Mouse (Mus musculus) layer of hippocampus, postnatal 14 days (tissue): ENCODE data around the gene Mfap5. TPM values are rescaled to one million over a fixed set of nuclear protein-coding genes. Genes with fewer than 3 reads are reported as not detected.
A peak's percentile ranks its signal among the peaks of the same experiment; 100 is the strongest.
"Not testable (repeated sequence)": the region's sequence is repeated elsewhere in the genome, so short reads cannot be mapped to it uniquely, and the experiment has no call there.

Experiments
- DNase-seq, 2 experiments: peaks; one replicate each; pipeline ENCODE4 v3.0.0; 2021 to 2022; ENCODE audit warnings: low spot score in 2 of 2, mixed read lengths in 1 of 2
- long read RNA-seq, 2 experiments: library from polyadenylated mRNA; stranded (forward); transcript quantifications; one replicate each; pipeline ENCODE4 v2.0.0; 2021
- total RNA-seq, 2 experiments: library from RNA; stranded (reverse); gene quantifications; 2 replicates each; pipeline ENCODE4 v1.2.3; 2021

The Mfap5 gene
- 1 to 10 TPM; 1.1 to 2.1 TPM for total RNA-seq
- long read RNA-seq, experiment 1, result 0 reads
- long read RNA-seq, experiment 2, result 0 reads

DNA sequence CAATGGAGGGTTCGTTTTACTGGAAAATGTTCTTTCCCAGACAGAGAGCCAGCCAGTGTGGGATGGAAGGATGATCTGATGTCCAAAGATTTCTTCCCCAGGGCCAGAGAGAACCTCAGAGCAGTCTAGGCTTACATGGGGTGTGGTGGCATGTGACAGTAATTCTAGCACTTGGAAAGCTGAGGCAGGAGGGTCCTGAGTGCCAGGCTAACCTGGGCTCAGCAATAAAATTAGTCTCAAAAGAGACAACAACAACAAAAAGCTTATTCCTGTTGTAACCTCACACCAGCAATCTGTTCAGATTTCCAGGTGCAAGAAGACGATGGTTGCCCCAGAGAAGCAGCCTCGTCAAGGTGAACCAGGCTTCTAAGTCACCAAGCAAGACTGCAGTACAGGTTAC lies at the start of gene Mfap5:
Gene Mfap5 (plus strand): TSS at position 301 of the 400 bp plus-strand sequence.
- DNase-seq, result no peak

- DNase-seq, result no peak
These were observed 46.5 kb upstream of the Mfap5 start for GRCm38 (mm10) chr6:122458946-122459693.

DNA sequence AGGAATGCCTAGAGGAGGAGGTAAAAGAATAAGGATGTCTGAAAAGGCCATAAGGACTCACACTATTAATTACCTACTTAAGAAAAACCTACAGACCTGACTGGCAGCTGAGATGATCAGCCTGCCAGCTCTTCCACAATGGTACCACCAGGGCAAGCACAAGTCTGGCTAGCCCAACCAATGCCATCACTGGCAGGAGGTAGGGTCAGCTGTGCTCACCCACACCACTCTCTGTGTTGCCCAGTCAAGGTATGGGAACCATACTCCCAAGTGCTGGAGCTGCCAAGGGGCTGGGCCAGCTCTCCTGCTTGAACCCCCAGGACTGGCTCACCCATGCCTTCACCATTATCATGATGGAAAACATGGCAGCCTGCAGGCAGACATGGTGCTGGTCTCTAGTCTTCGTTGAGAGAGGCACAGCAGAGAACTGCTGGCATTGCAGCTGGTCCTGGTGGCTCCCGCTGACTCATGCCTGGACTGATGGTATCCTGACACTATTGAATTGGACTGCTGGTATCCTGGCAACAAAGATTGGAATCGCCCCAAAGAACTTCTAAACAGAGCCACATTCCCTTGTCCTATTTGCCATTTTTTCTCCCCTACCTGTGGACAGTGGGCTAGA lies 39.4 kb upstream of the Mfap5 start:
- DNase-seq, result peak in 1 of 2 experiments; percentile 33

DNA sequence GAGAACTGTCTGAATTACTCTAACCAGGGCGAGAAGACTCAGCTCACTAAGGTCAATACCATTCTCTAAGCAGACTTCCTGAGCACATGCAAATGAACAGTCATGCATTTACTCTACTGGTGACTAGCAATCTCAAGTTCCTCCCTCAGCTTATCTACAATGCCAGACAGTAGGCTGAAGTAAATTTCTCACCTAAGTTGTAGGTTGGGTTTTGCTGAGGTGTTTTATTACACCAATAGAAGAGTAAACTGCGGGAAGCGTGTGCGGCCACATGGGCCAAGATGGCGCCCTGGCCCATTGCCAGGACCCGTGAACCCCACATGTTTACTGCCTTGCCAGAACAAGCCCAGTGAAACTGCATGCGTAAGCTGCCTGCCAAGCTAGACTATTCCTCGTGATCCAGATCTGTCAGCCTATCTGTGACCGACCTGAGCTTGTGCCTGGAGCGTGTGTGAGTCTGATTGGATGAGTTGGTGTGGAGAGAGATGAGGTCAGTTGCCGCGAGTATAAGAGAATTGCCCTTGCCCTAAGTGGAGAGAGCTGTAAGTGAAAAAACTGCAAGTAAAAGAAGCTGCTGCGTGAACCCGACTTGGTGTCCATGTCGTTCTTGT lies 36.5 kb upstream of the Mfap5 start:
- no peak for DNase-seq

GRCm38 (mm10) chr6:122470240-122470639 lies 35.4 kb upstream of the Mfap5 start:
- DNase-seq, result no peak

GRCm38 (mm10) chr6:122471461-122471860 lies 34.2 kb upstream of the Mfap5 start:
- not testable (repeated sequence) for DNase-seq

GRCm38 (mm10) chr6:122478062-122478461 lies 27.6 kb upstream of the Mfap5 start:
- DNase-seq, result no peak

- peak; percentile 36 for DNase-seq
These were observed 20.0 kb upstream of the Mfap5 start for GRCm38 (mm10) chr6:122485401-122486296.

GRCm38 (mm10) chr6:122486297-122487117 lies 19.1 kb upstream of the Mfap5 start:
- DNase-seq, result peak; percentile 66 to 68

- DNase-seq, result no peak
These were observed 14.6 kb upstream of the Mfap5 start for GRCm38 (mm10) chr6:122490929-122491512.

DNA sequence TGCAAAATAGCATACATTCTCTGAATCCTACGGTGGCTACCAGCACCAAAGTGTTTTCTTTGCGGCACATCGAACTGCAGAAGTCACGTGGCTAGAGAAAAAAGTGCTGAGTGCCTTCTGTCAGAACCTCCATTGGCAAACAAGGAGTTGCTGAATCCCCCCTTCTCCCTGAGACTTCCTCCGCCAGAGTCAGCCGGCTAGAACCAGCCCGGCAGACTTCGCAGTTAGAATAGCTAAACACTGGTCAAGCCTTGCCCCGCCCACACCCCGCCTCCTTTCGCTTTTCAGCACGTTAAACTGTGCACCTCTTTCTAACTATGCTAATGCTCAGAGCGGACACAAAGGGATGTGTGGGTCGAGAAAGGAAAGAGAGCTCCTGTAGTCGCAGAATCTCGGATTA lies 14.1 kb upstream of the Mfap5 start:
- DNase-seq, result peak; percentile 47 to 67

DNA sequence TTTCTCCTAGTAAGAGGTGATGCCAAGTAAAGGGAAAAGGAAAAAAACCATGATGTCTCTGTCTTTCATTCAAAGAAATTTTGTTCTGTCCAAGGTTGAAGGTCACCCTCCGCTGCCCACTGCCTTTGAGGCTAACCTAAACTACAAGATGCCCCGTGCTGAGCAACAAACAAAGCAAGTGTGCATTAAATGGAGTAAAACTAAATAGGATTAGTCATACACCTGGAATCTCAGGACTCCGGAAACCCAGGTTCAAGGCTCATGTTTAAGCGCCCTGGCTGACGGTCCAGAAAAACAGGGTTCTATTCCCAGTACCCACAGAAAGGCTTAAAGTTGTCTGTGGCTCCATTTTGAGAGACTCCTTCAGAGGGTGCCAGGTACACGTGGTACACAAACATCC lies 13.2 kb upstream of the Mfap5 start:
- DNase-seq, result no peak

- no peak for DNase-seq
These were observed 11.7 kb upstream of the Mfap5 start for GRCm38 (mm10) chr6:122493799-122494472.

GRCm38 (mm10) chr6:122495082-122495881 lies 10.4 kb upstream of the Mfap5 start:
- peak; percentile 37 to 49 for DNase-seq

GRCm38 (mm10) chr6:122496501-122496900 lies 9.1 kb upstream of the Mfap5 start:
- DNase-seq, result no peak

GRCm38 (mm10) chr6:122498661-122499060 lies 7.0 kb upstream of the Mfap5 start, which contains the start of gene Rimklb:
Rimklb (minus strand) TSS chr6:122498761.
- no peak for DNase-seq

DNA sequence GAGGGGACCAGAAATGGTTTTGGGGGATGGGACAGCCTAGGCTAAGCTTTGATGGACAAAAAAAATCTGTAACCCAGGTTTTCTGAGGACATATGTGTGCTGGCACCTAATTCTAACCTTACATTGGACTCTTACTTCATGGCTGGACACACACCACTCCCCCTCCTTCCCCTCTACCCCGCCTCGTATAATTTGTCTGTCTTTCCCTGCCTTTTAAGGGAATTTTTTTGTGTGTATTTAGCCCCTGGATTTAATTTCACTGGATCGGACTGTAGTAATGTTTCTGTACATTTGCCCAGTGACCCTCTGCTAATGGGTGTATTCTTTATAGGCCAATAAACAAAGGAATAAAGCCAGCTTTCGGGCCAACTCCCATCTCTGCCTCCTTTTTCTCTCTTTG lies 604 bp upstream of the Mfap5 start:
- DNase-seq, result no peak

DNA sequence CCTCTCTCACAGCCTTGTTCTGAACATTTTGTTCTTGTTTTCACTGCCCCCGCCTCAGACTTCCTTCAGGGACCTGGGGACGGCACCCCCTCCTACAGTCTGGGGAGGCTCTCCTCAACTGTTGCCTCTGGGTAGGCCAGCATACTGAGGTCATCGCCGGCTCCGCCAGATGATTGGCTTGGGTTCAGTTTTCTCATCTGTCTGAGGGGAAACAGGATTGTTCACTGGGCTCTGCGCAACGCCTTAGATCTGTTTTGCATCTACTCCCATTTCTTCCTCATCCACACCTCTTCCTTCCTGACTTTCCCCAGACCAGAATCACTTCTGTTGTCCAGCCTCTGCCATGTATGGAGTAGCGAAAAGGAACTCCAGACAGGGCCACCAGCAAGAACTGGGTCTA lies 2.8 kb downstream of the Mfap5 start:
- no peak for DNase-seq
